Mouse (Mus musculus) ES-E14 (cell line): ENCODE measurements at regions not wholly inside any gene's neighbourhood (a gene's known extent, or its start where the extent isn't known, plus 50 kb on each side); places are given as distances from the start of the nearest gene placed in this dataset.

ENCODE experiments used
- DNase-seq: peaks from one replicate; pipeline ENCODE4 v3.0.0-alpha.2; 2013; ENCODE audit warnings: low read depth, low spot score
- H3K27ac ChIP-seq: 2 replicates; pipeline ENCODE4 v1.5.1; 2012; ENCODE audit warnings: low read depth, mild to moderate bottlenecking, low read length, moderate library complexity, mixed read lengths; ENCODE audit not compliant: poor library complexity, insufficient read depth, severe bottlenecking
- H3K36me3 ChIP-seq: 2 replicates; pipeline ENCODE4 v1.6.1; 2012; ENCODE audit warnings: mild to moderate bottlenecking, low read length, moderate library complexity, mixed read lengths; ENCODE audit not compliant: control insufficient read depth, poor library complexity, insufficient read depth, severe bottlenecking
- H3K4me1 ChIP-seq, 2 experiments: fragments of 150-350 bp in 1 of 2; sonication (generic) in 1 of 2; 2 replicates each; pipeline ENCODE4 v1.6.1; 2012; ENCODE audit warnings: low read length in 2 of 2, mild to moderate bottlenecking in 1 of 2, mixed read lengths in 1 of 2; ENCODE audit not compliant: control insufficient read depth in 2 of 2, insufficient read depth in 2 of 2, poor library complexity in 1 of 2
- H3K4me3 ChIP-seq, 2 experiments: fragments of 150-350 bp in 1 of 2; sonication (generic) in 1 of 2; 2 replicates each; pipeline ENCODE4 v1.5.1; 2012; ENCODE audit warnings: low read length in 2 of 2, low read depth in 1 of 2, mild to moderate bottlenecking in 1 of 2, mixed read lengths in 1 of 2; ENCODE audit not compliant: insufficient read depth in 1 of 2, poor library complexity in 1 of 2, severe bottlenecking in 1 of 2
- H3K9ac ChIP-seq: 2 replicates; pipeline ENCODE4 v1.6.1; 2012; ENCODE audit warnings: low read depth, mild to moderate bottlenecking, low read length, mixed read lengths; ENCODE audit not compliant: poor library complexity, insufficient read depth, severe bottlenecking
- H3K9me3 ChIP-seq: fragments of 150-350 bp; sonication (generic); 2 replicates; pipeline ENCODE4 v1.6.1; 2012; ENCODE audit warnings: low read depth, mild to moderate bottlenecking, low read length; ENCODE audit not compliant: control insufficient read depth, insufficient read depth
- CHD2 ChIP-seq: IDR thresholded peaks from 2 replicates; pipeline ENCODE4 v1.6.1; 2014; ENCODE audit warnings: mild to moderate bottlenecking, low read depth, low read length, inconsistent platforms
- HCFC1 ChIP-seq: IDR thresholded peaks from 2 replicates; pipeline ENCODE4 v1.6.1; 2012; ENCODE audit warnings: low read length, inconsistent platforms, borderline replicate concordance; ENCODE audit not compliant: insufficient read depth
- MAFK ChIP-seq: IDR thresholded peaks from 2 replicates; pipeline ENCODE4 v1.6.1; 2014; ENCODE audit warnings: mild to moderate bottlenecking, low read depth, low read length, inconsistent platforms; ENCODE audit not compliant: insufficient read depth
- ZC3H11A ChIP-seq: IDR thresholded peaks from 2 replicates; pipeline ENCODE4 v1.6.1; 2012; ENCODE audit warnings: low read depth, mild to moderate bottlenecking, inconsistent platforms, low read length, borderline replicate concordance
- ZNF384 ChIP-seq: IDR thresholded peaks from 2 replicates; pipeline ENCODE4 v1.6.1; 2012; ENCODE audit warnings: low read depth, low read length, inconsistent platforms
- in situ Hi-C, 2 experiments: fragments of 600-800 bp; cut with MboI; formaldehyde crosslinking; loops; one replicate each; pipeline ENCODE4 v1.15.1; 2025; ENCODE audit warnings: low sequenced_read_pairs in 2 of 2, inconsistent platforms in 1 of 2; ENCODE audit not compliant: unreplicated experiment in 2 of 2

- no peaks in the 10 kb centered on the region for H3K36me3 ChIP-seq
- in situ Hi-C loops, result no loop called here
- H3K9me3 ChIP-seq, result no peaks in the 10 kb centered on the region
- no peak for TF ChIP-seq HCFC1
- TF ChIP-seq CHD2, result no peak
- no peak for TF ChIP-seq ZNF384
- TF ChIP-seq MAFK, result no peak
- no peak for TF ChIP-seq ZC3H11A
- no peaks in the 10 kb centered on the region for H3K4me1 ChIP-seq
- H3K9ac ChIP-seq, result no peak overlapping the region
- DNase-seq, result no peak
- H3K4me3 ChIP-seq, result no peak overlapping the region
- no peak overlapping the region for H3K27ac ChIP-seq
Observed at GRCm38 (mm10) chr2:143133931-143134330, 55.7 kb downstream of the Otor start.

GRCm38 (mm10) chr2:143149189-143149588 lies 70.9 kb downstream of the Otor start:
- in situ Hi-C loops, result no loop called here
- TF ChIP-seq MAFK (no peak), ZNF384 (no peak), ZC3H11A (no peak), HCFC1 (no peak), CHD2 (no peak)
- Histone ChIP-seq H3K9ac (no peak overlapping the region), H3K4me3 (no peak overlapping the region), H3K9me3 (no peaks in the 10 kb centered on the region), H3K4me1 (no peaks in the 10 kb centered on the region), H3K36me3 (no peaks in the 10 kb centered on the region), H3K27ac (no peak overlapping the region)
- DNase-seq, result no peak

DNA sequence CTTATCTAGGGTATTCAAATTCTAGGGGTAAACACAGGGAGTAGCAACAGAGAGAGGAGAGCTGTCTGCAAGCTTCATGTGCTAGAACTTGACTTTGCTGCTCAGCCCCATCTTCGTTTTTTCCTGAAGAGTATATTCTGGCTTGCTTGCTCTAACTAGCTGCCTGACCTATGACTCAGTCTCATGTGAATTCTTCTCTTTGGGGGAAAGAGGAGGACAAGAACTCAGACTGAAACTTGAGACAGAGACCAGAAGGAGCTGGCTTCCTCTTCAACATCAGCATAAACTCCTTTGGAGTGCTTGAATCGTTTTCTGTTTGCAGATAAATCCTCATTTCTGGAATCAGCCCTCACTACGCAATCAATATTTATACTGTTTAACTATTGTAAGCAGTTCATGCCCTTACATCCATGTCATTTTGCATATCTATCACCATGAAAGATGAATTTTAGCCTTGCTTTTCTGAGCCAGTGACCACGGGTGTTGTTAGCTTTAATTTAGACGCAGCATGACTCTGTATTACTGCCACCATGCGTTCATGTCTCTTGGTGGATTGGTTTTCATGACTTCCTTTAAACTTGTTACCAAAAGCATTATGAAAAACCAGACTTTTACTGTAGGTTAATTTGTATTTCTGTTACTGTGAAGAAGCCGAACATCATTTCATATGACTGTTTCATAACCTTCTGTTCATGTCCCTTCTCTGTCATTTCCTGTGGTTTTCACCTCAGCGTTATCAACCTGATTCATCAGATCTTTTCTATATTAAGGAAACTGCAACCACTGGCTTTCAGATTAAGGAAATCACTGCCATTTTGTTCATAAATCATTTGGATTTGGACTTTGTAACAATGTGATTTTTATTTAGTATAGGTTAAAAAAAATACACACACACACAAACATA lies 86.1 kb downstream of the Otor start:
- Histone ChIP-seq H3K9ac (no peak overlapping the region), H3K36me3 (no peaks in the 10 kb centered on the region), H3K9me3 (no peaks in the 10 kb centered on the region), H3K4me3 (no peak overlapping the region), H3K27ac (no peak overlapping the region), H3K4me1 (no peaks in the 10 kb centered on the region)
- in situ Hi-C loops, result no loop called here
- TF ChIP-seq ZNF384, result no peak
- TF ChIP-seq HCFC1, result no peak
- TF ChIP-seq CHD2, result no peak
- TF ChIP-seq MAFK, result no peak
- DNase-seq, result no peak

GRCm38 (mm10) chr2:143166771-143167170 lies 88.5 kb downstream of the Otor start:
- DNase-seq, result no peak
- in situ Hi-C loops, result no loop called here
- Histone ChIP-seq H3K4me3 (no peak overlapping the region), H3K27ac (no peak overlapping the region), H3K9ac (no peak overlapping the region), H3K9me3 (no peaks in the 10 kb centered on the region), H3K36me3 (no peaks in the 10 kb centered on the region), H3K4me1 (no peaks in the 10 kb centered on the region)
- no peak for TF ChIP-seq CHD2
- TF ChIP-seq ZC3H11A, result no peak
- TF ChIP-seq ZNF384, result no peak
- no peak for TF ChIP-seq MAFK
- TF ChIP-seq HCFC1, result no peak

- TF ChIP-seq MAFK (no peak), HCFC1 (no peak), CHD2 (no peak), ZNF384 (no peak), ZC3H11A (no peak)
- H3K4me1 ChIP-seq, result no peaks in the 10 kb centered on the region
- no peak overlapping the region for H3K9ac ChIP-seq
- H3K4me3 ChIP-seq, result no peak overlapping the region
- DNase-seq, result no peak
- H3K36me3 ChIP-seq, result no peaks in the 10 kb centered on the region
- in situ Hi-C loops, result no loop called here
- H3K9me3 ChIP-seq, result no peaks in the 10 kb centered on the region
- no peak overlapping the region for H3K27ac ChIP-seq
Observed at GRCm38 (mm10) chr2:143170648-143171047, 92.4 kb downstream of the Otor start.
